Mouse (Mus musculus) midbrain, postnatal 0 days (tissue): Measurements from ENCODE around the gene Smim8. TPM values are rescaled to one million over a fixed set of nuclear protein-coding genes. Genes with fewer than 3 reads are reported as not detected.
A peak's percentile ranks its signal among the peaks of the same experiment; 100 is the strongest.

Experiments
- ATAC-seq: fragments of 200-750 bp; cut with Nextera tagmentation; 2 replicates; pipeline ENCODE4 v1.8.0; 2017; ENCODE audit warnings: moderate number of reproducible peaks, mild to moderate bottlenecking, moderate TSS enrichment, moderate library complexity; ENCODE audit not compliant: low FRiP score
- DNase-seq: peaks from one replicate; pipeline ENCODE4 v3.0.0-alpha.2; 2015; ENCODE audit warnings: low spot score
- H3K27ac ChIP-seq: fragments of 300-500 bp; sonication (generic); 2 replicates; pipeline ENCODE4 v1.5.1; 2014; ENCODE audit warnings: low read depth, mild to moderate bottlenecking, low read length, mixed read lengths
- H3K27me3 ChIP-seq: fragments of 300-500 bp; sonication (generic); 2 replicates; pipeline ENCODE4 v1.6.1; 2014; ENCODE audit warnings: low read length, control low read depth, mixed read lengths; ENCODE audit not compliant: insufficient read depth
- H3K36me3 ChIP-seq: fragments of 300-500 bp; sonication (generic); 2 replicates; pipeline ENCODE4 v1.6.1; 2014; ENCODE audit warnings: low read length, control low read depth, mixed read lengths; ENCODE audit not compliant: insufficient read depth
- H3K4me1 ChIP-seq: fragments of 300-500 bp; sonication (generic); 2 replicates; pipeline ENCODE4 v1.6.1; 2014; ENCODE audit warnings: mild to moderate bottlenecking, control low read depth, antibody characterized with exemption, low read length, mixed read lengths; ENCODE audit not compliant: insufficient read depth
- H3K4me2 ChIP-seq: fragments of 300-500 bp; sonication (generic); 2 replicates; pipeline ENCODE4 v1.6.1; 2014; ENCODE audit warnings: low read depth, mild to moderate bottlenecking, low read length, mixed read lengths; ENCODE audit not compliant: poor library complexity, severe bottlenecking
- H3K4me3 ChIP-seq: fragments of 300-500 bp; sonication (generic); 2 replicates; pipeline ENCODE4 v1.5.1; 2014; ENCODE audit warnings: low read depth, mild to moderate bottlenecking, low read length, moderate library complexity
- H3K9ac ChIP-seq: fragments of 300-500 bp; sonication (generic); replicated peaks from 2 replicates; pipeline ENCODE4 v1.6.1; 2014; ENCODE audit warnings: mild to moderate bottlenecking, low read length, moderate library complexity, mixed read lengths; ENCODE audit not compliant: poor library complexity, severe bottlenecking
- H3K9me3 ChIP-seq: fragments of 300-500 bp; sonication (generic); 2 replicates; pipeline ENCODE4 v1.6.1; 2016; ENCODE audit warnings: low read length, control low read depth
- CTCF ChIP-seq: IDR thresholded peaks from 2 replicates; pipeline ENCODE4 v1.5.1; 2016; ENCODE audit warnings: antibody characterized with exemption, mild to moderate bottlenecking
- WGBS: fragments of 180-500 bp; shearing (Covaris S2); extraction: QIAGEN DNeasy Blood & Tissue Kit; methylation state at CpG from one replicate; pipeline ENCODE4 v1.1.7; 2014; 5-methylcytosine and 5-hydroxymethylcytosine counted together
- polyA plus RNA-seq: library from polyadenylated mRNA; unstranded; fragments of >200 nt; fragmentation: Nextera tagmentation; extraction: Ambion mirVana; gene quantifications from 2 replicates; pipeline ENCODE4 v1.2.1, GENCODE M21; 2015
- total RNA-seq: library from RNA; depleted of rRNA; stranded (reverse); fragments of >200 nt; gene quantifications from 2 replicates; pipeline ENCODE4 v1.2.3, GENCODE M21; 2014; rRNA removed

The Smim8 gene
- total RNA-seq, result 9.9 and 15.3 TPM in 2 replicates
- polyA plus RNA-seq, result 48.8 and 52.3 TPM in 2 replicates

DNA sequence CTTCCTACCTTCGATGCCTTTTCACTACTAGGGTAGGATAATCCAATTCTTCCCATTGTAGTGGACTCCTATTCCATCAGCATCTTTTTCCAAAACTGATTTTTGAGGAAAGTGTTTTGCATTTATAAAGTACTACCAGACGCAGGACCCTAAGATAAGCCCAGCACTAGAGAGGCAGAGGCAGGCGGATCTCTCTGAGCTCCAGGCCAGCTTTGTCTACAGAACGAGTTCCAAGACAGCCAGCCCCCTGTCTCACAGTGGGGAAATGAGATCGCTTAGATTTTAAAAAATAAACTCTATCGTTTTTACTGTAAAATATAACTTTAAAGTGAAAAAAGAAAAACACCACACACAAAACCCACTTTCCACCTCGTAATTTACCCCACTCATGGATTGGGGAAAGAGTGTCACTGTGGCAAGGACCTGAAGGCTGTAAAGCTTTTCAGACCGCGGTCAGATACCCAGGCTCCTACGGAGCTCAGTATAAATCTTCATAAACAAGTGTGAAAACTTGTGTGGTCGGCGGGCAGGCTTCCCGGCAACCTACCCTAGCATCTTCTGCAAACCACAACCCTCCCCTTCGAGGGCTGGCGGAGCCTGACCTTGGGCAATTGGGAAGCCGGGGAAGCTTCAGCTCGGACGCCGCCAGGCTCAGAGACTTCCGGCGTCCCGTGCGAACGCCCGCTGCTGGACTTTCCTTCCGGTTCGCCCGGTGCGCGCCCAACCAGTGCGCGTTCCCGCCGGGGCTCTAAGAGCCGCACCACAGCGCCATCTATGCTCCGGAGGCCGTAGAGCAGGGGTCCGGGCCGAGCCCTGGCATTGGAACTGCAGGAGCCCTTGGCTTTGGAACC lies at the start of gene Smim8:
TSS of gene Smim8 (minus strand) at position 747 of the 851 bp plus-strand sequence.
- peak; percentile 96 for DNase-seq
- H3K4me1 ChIP-seq, result no peaks in the 10 kb centered on the region
- 6% methylated on average over 40 of the region's 40 CpGs for WGBS
- peak within 1 kb of the TSS; percentile 70 for H3K4me2 ChIP-seq
- H3K9ac ChIP-seq, result peak within 1 kb of the TSS; percentile 70
- no peaks in the 10 kb centered on the region for H3K36me3 ChIP-seq
- TF ChIP-seq CTCF, result peak; percentile 95
- peak within 1 kb of the TSS; percentile 55 for H3K4me3 ChIP-seq
- no peaks in the 10 kb centered on the region for H3K27me3 ChIP-seq
- H3K9me3 ChIP-seq, result no peaks in the 10 kb centered on the region
- ATAC-seq, result peak; percentile 96
- H3K27ac ChIP-seq, result peak within 1 kb of the TSS; percentile 82

DNA sequence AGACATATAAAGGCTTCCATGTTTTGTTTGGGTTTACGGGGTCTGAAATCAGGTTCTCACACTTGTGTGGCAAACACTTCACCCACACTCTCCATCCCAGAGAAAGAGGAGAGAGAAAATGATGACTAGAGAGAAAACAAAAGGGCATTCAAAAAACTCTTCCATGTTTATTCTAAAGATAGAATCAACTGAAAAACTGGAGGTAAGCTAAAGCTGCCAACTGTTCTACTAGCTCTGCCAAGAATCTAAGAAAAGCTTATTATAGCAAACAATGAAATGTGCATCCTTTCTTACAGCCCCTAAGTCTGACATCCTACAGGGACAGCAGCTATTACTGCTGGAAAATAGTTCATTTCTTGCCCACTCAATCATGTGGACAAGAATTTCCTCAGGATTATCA lies 45.7 kb upstream of the Smim8 start:
- WGBS, result 71% methylated on average over 1 of the region's 1 CpGs
- no peak for DNase-seq
- H3K27ac ChIP-seq, result no peak overlapping the region; the same call in 1 of the 2 replicates

DNA sequence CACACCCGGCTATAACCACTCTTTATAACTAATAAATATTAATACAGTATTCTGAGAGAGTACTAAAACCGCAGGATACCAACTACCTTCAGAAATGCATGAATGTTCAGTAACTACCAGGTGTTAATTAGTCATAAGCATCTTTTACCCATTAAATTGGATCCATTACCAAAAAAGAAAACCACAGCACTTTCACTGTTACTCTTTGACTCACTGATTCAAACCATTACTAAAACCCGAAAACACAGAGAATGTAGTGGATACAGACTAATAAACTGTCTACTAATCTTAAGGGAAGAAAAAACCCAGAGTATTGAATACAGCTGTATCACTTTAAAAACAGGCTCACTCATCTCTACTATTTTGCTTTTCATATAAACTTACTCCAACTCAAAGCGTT lies 41.7 kb upstream of the Smim8 start:
- DNase-seq (no peak), ATAC-seq (no peak)
- no peak overlapping the region for H3K9ac ChIP-seq
- peaks cover 15% of the 10 kb centered on the region for H3K36me3 ChIP-seq
- no peak overlapping the region for H3K4me3 ChIP-seq
- no peak overlapping the region for H3K4me2 ChIP-seq
- H3K9me3 ChIP-seq, result no peaks in the 10 kb centered on the region
- no peak for TF ChIP-seq CTCF
- H3K4me1 ChIP-seq, result no peaks in the 10 kb centered on the region
- 93% methylated on average over 4 of the region's 4 CpGs for WGBS
- no peaks in the 10 kb centered on the region for H3K27me3 ChIP-seq
- H3K27ac ChIP-seq, result no peak overlapping the region

More for the DNA sequence above, 45.7 kb upstream of the Smim8 start:
- no peaks in the 10 kb centered on the region for H3K9me3 ChIP-seq
- no peak overlapping the region for H3K4me3 ChIP-seq
- no peak for ATAC-seq
- no peaks in the 10 kb centered on the region for H3K4me1 ChIP-seq
- no peak overlapping the region for H3K4me2 ChIP-seq
- H3K9ac ChIP-seq, result no peak overlapping the region
- H3K36me3 ChIP-seq, result peaks cover 8% of the 10 kb centered on the region
- TF ChIP-seq CTCF, result no peak
- no peaks in the 10 kb centered on the region for H3K27me3 ChIP-seq

DNA sequence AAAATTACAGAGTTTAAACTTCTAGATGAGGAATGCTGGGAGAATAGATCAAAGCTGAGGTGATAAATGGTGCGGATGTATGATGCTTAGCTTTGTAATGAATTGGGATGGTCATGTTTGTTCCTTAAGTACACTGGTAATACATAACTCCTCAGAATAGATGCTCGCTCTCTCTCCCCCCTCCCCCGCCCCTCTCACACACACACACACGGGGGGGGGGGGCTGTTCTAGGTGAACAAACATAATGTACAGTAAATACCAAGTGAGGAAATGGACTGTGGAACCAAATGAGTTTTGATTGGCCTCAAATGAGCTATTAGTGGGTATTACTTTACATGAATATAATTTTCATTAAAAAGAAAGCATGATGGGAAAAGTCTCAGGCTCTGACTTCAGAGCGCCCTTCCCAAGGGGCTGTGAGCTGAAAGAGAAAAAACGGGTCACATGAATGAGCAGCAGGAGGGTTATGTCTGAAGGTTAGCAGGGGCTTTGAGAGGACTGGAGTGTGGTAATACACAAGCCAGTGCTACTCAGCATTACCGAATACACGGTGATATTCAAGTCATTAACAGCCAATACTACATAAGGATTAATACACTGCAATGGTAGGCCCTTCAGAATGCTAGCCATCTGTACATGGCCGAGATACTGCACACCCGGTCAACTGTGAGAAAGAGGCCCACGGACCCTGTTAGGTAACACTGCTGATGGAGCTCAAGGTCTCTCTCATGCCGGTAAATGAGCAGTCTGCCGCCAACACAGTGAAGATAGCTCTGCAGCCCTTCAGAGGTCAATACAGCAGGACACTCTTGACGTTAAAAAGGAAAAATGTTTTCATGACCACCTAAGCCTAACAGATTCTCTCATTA lies 23.2 kb upstream of the Smim8 start:
- H3K9ac ChIP-seq, result no peak overlapping the region
- H3K4me1 ChIP-seq, result no peaks in the 10 kb centered on the region
- H3K27ac ChIP-seq, result no peak overlapping the region
- peaks cover 12% of the 10 kb centered on the region; the same call in 1 of the 2 replicates for H3K36me3 ChIP-seq
- WGBS, result 85% methylated on average over 14 of the region's 14 CpGs
- TF ChIP-seq CTCF, result no peak
- no peaks in the 10 kb centered on the region for H3K9me3 ChIP-seq
- no peak for ATAC-seq
- no peaks in the 10 kb centered on the region for H3K27me3 ChIP-seq
- no peak overlapping the region for H3K4me3 ChIP-seq
- peak; percentile 17 for DNase-seq
- H3K4me2 ChIP-seq, result no peak overlapping the region

DNA sequence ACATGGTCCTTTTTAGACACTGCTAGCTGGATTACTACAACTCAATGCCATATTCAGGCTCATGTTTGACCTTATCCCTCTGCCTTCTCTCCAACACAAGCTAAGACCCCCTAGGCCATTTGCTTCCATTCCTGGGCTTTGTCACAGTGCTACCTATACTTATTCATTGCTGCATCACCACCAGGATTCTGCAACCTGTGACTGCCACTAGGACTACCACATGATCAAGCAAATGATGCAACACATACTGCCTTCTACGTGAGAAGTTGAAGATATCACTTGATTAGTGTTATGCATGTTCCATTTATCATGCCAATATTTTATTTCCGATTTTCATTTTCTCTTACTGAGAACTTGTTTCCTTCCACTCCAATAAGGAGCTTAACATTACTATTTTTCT lies 19.8 kb upstream of the Smim8 start:
- no peak for ATAC-seq

More for the DNA sequence above, 19.8 kb upstream of the Smim8 start:
- no peak overlapping the region for H3K4me3 ChIP-seq
- H3K36me3 ChIP-seq, result no peaks in the 10 kb centered on the region
- H3K27me3 ChIP-seq, result no peaks in the 10 kb centered on the region
- WGBS, result 96% methylated on average over 2 of the region's 2 CpGs
- no peak overlapping the region for H3K4me2 ChIP-seq
- TF ChIP-seq CTCF, result no peak
- no peaks in the 10 kb centered on the region for H3K4me1 ChIP-seq
- H3K9ac ChIP-seq, result no peak overlapping the region
- no peak overlapping the region for H3K27ac ChIP-seq
- H3K9me3 ChIP-seq, result no peaks in the 10 kb centered on the region
- no peak for DNase-seq
